Mouse (Mus musculus) kidney, embryonic 15.5 days (tissue): ENCODE data around the gene Fam25c. TPM values are rescaled to one million over a fixed set of nuclear protein-coding genes. Genes with fewer than 3 reads are reported as not detected.
A peak's percentile ranks its signal among the peaks of the same experiment; 100 is the strongest.

Source experiments
- ATAC-seq: fragments of 200-750 bp; cut with Nextera tagmentation; replicated peaks from 2 replicates; pipeline ENCODE4 v1.8.0; 2017; ENCODE audit warnings: moderate TSS enrichment; ENCODE audit not compliant: low FRiP score
- H3K27ac ChIP-seq: fragments of 300-500 bp; sonication (generic); 2 replicates; pipeline ENCODE4 v1.5.1; 2015; ENCODE audit warnings: mild to moderate bottlenecking, inconsistent platforms
- H3K27me3 ChIP-seq: fragments of 300-500 bp; sonication (generic); 2 replicates; pipeline ENCODE4 v1.6.1; 2015; ENCODE audit warnings: inconsistent platforms
- H3K36me3 ChIP-seq: fragments of 300-500 bp; sonication (generic); 2 replicates; pipeline ENCODE4 v1.6.1; 2015; ENCODE audit warnings: inconsistent platforms
- H3K4me1 ChIP-seq: fragments of 300-500 bp; sonication (generic); 2 replicates; pipeline ENCODE4 v1.6.1; 2015; ENCODE audit warnings: inconsistent platforms
- H3K4me2 ChIP-seq: fragments of 300-500 bp; sonication (generic); 2 replicates; pipeline ENCODE4 v1.6.1; 2015; ENCODE audit warnings: moderate library complexity, mild to moderate bottlenecking, inconsistent platforms
- H3K4me3 ChIP-seq: fragments of 300-500 bp; sonication (generic); replicated peaks from 2 replicates; pipeline ENCODE4 v1.5.1; 2015; ENCODE audit warnings: mild to moderate bottlenecking, inconsistent platforms
- H3K9ac ChIP-seq: fragments of 300-500 bp; sonication (generic); 2 replicates; pipeline ENCODE4 v1.6.1; 2015; ENCODE audit warnings: mild to moderate bottlenecking, inconsistent platforms
- H3K9me3 ChIP-seq: fragments of 300-500 bp; sonication (generic); replicated peaks from 2 replicates; pipeline ENCODE4 v1.6.1; 2016; ENCODE audit warnings: inconsistent platforms
- WGBS: fragments of 180-500 bp; shearing (Covaris S2); methylation state at CpG from one replicate; pipeline ENCODE4 v1.1.7; 2015; ENCODE audit warnings: mixed read lengths; 5-methylcytosine and 5-hydroxymethylcytosine counted together
- polyA plus RNA-seq: library from polyadenylated mRNA; unstranded; fragments of >200 nt; fragmentation: Nextera tagmentation; extraction: Ambion mirVana; gene quantifications from 2 replicates; pipeline ENCODE4 v1.2.1, GENCODE M21; 2015

The Fam25c gene
- polyA plus RNA-seq, 1 experiment from 2014 or later = not detected

GRCm38 (mm10) chr14:34302681-34303242, 52.5 kb downstream of the Fam25c start:
- Histone ChIP-seq H3K27ac (peak overlapping the region; percentile 41; the same call in 1 of the 2 replicates), H3K4me1 (peaks cover 27% of the 10 kb centered on the region), H3K9ac (no peak overlapping the region), H3K27me3 (no peaks in the 10 kb centered on the region), H3K36me3 (no peaks in the 10 kb centered on the region), H3K4me3 (no peak overlapping the region), H3K4me2 (no peak overlapping the region), H3K9me3 (no peaks in the 10 kb centered on the region)
- 64% methylated on average over 5 of the region's 5 CpGs for WGBS
- ATAC-seq = no peak

Other genes starting within 250 kb of the Fam25c start
- 0.17 and 0.21 TPM in 2 replicates for gene Npy4r, start 202.9 kb downstream of the Fam25c start, polyA plus RNA-seq
- 0.51 and 0.83 TPM in 2 replicates for gene Gprin2, start 153.8 kb downstream of the Fam25c start, polyA plus RNA-seq
- gene Syt15, start 135.8 kb downstream of the Fam25c start, polyA plus RNA-seq = 0.78 and 1.1 TPM in 2 replicates
- 10.5 and 11.0 TPM in 2 replicates for gene Shld2, start 44.9 kb downstream of the Fam25c start, polyA plus RNA-seq
- 102 and 105 TPM in 2 replicates for gene Glud1, start 44.7 kb downstream of the Fam25c start, polyA plus RNA-seq
- gene Sncg, start 19.4 kb upstream of the Fam25c start, polyA plus RNA-seq = 8.6 and 11.2 TPM in 2 replicates
- 16.0 and 17.8 TPM in 2 replicates for gene Mmrn2, start 20.0 kb upstream of the Fam25c start, polyA plus RNA-seq
- 47.3 and 47.7 TPM in 2 replicates for gene Bmpr1a, start 147.9 kb upstream of the Fam25c start, polyA plus RNA-seq
- gene 9230112D13Rik, start 167.4 kb upstream of the Fam25c start, polyA plus RNA-seq = not detected in 2 replicates
- 3.7 and 7.1 TPM in 2 replicates for gene Ldb3, start 233.2 kb upstream of the Fam25c start, polyA plus RNA-seq
- gene Opn4, start 244.7 kb upstream of the Fam25c start, polyA plus RNA-seq = 0.45 and 0.55 TPM in 2 replicates